Mouse (Mus musculus) gastrocnemius, adult 18-20 months (tissue): ENCODE results near the gene Aldh1l1. TPM values are rescaled to one million over a fixed set of nuclear protein-coding genes. Genes with fewer than 3 reads are reported as not detected.
A peak's percentile ranks its signal among the peaks of the same experiment; 100 is the strongest.

Experiments used
- DNase-seq: peaks from one replicate; pipeline ENCODE4 v3.0.0; 2021; ENCODE audit warnings: low spot score
- total RNA-seq, 2 experiments: library from RNA; stranded (reverse); gene quantifications; 2 replicates each; pipeline ENCODE4 v1.2.3; 2021

The Aldh1l1 gene
- total RNA-seq, 2 experiments from 2014 or later, result 3.5 to 4.2 TPM

DNA sequence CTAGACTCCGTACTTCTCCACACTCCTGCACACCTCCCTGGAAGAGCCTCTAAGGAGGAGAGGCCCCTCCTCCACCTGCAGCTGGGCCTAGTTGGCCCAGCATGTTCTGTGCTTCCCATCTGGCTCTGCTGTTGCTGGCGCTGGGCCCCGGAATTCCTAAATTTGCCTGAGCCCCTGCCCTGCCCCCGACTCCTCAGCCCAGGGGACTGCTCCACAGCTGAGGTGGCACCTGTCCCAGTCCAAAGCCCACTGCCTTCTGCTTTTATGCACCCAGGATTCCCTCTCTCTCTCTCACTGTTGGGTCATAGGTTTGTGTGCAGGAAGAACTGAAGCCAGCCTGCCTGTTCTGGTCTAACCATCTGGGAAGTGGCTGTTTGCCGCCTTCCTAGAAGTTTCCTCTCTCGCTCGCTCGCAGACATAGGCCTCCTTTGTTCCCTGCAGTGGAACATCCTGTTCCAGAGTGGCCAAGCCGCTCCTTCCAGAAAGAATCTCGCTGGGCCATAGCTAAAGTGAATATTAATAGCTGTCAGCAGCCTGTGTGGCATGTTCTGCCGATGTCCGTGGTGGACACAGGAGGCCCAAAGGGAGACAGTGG lies 15.2 kb upstream of the Aldh1l1 start:
- DNase-seq, result peak; percentile 86

DNA sequence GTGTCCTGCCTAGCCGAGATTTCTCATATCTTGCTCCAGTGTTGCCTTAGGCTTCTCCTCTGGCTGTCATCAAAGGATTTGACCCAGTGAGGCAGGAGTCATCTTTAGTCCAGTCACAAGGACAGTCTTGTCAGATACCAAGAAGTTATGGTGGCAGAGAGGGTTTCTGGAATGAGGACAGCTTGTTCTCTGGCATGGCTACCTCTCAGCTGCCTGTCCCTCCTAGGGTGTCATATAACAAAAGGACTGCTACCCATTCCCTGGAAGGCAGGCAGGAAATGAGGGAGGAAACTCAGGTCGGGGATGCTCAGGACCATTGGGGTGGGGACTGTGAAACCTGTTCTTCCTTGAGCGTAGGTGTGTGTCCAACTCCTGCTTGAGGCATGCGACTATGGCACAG lies 14.1 kb upstream of the Aldh1l1 start:
- peak; percentile 72 for DNase-seq

DNA sequence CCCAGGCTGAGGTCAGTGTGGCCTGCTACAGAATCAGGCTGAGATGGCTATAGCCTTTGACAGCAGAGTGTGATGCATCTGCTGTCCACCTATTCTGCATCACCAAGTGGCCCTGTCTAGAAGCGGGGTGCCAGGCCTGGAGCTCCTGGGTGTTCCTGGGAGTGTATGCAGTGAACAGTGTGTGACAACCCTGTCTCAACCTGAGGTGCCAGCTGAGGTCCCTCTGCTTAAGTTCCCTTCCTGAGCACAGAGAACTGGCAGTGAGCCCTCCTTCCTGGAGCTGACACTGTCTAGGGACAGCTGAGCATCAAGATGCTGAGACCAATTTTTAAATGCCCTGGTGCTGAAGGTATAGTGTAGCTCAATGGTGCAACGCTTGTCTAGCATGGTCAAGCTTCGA lies 13.5 kb upstream of the Aldh1l1 start:
- DNase-seq, result peak; percentile 69

DNA sequence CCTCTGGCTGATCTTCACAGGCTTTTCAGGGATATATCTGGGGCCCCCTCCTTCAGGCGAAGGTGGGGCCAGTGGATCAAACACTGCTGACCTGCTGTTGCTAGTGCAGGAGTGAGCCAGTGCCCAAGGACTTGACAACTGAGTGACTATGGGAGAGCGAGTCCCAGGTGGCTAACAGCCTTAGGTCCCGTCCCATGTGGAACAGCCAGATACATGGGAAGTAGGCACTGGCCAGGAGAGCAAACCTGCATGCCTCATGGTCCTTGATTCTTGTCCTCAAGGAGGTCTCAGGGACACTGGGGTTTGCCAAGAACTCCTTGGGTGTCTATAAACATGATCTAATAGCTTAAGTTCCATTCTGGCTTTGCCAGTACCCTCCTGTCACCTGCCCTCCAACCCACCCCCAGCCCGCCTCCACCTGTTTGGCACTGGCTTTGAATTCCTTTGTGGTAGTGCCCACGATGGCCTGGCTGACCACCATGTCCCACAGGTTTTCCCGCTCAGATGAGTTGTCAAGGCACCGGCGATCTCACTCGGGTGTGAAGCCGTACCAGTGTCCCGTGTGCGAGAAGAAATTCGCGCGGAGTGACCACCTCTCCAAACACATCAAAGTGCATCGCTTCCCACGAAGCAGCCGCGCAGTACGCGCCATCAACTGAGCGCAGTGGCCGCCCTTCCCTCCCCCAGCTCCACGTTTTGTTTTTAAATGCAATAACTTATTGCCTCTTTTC lies 12.4 kb upstream of the Aldh1l1 start:
- no peak for DNase-seq

DNA sequence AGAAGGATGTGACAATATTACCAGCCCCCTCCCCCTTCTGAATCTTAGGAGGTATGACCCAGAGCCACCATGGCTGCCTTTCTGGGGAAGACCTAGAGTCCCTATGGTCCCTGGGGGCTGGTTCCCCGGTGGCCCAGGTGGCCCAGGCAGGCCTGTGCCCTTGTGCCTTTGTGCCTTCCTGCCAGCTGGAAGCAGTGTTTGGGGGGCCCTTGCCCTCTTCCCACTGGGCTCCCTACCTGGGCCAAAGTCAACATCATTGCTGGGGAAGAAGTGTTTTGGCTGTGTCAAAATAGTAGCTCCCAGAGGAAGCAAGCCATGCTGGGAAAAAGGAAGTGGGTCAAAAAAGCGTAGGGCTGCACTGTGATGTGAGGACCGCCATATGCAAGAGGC lies 11.9 kb upstream of the Aldh1l1 start:
- no peak for DNase-seq

DNA sequence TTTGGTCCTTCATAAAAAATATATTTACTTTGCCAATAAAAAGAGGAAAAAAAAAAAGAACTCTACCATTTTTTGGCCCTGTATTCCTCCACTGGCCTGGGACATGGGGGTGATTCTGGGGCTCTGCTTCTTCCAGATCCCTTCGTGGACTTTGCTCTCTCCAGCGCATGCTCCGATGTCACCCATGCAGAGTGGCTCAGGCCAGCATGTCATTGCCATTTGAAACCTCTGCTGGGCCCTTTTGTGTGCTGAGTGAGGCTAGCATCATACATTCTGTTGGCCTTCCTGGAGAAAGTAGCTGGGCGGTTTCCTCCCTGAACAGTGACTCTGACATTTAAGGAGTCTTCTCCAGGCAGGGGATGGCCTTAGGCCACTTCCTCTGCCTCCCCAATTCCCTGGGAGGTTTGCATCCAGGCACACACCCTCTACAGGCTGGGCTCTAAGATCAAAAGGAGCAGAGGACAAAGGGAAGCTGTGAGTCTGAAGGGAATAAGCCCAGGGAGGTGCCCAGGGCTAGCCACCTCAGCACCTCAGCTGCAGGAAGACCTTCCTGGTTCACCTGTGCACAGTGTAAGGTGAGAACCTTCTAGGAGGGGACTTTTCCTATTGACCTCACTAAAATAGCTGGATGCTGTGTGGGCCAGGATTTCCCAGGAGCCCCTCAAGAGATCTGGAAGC lies 10.9 kb upstream of the Aldh1l1 start:
- DNase-seq, result no peak

DNA sequence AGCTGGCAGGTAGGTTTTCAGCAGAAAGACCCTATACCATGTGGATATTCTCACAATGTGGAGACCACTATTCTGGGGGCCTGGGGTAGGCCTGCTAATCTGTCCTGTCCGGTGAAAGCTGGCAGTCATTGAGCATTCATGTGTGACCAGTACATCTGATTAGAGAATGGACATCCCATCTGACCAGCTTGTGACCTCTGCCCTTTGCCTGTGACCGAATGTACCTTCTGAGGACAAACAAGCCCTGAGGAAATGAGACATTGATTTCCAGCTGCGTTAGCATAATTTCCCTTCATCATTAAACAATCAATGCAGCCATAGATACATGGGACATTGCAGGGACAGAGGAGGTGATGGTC lies 10.4 kb upstream of the Aldh1l1 start:
- DNase-seq, result no peak

DNA sequence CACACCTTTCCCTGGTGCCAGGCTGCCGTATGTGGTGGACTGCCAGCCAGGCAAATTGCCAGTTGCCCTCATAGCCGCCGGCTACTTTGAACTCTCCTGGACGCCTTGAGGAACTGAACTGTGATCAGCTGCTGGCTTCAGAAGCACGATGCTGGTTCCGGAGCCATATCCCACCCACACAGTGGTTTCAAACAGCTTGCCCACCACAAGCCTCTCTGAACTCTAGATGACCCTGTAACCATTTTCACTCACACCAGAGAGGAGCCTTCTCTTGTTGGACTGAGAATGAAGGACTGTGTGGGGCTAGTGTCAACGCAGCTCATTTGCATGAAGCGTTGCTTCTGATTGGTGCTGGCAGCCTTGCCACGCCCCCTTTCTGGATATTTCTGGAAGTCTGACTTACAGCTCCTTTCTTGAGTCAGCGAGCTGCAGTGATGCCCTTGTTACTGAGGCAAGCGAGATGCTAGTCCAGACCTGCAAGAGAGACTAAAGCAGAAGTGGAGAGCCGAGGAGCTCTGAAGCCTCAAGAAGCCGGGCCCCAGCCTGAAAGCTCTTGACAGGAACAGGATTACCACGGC lies 9.2 kb upstream of the Aldh1l1 start:
- peak; percentile 82 for DNase-seq

DNA sequence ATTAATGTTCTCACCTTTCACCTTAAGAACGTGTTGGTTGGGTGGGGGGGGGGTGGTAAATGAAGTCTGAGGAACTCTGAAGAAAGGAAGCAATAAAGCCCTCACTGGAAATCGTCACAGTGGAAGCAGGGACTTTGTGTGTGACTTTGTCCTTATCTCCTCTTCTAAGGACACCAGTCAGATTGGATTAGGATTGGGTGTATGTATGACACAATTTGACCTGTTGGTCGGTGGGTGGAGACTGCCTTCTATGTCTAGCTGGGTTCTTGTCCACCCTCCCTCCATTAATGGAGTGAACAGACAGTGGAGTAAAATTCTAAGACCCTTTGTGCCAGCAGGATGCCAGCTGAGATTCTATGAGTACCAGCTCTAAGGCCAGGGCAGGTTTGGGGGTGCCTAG lies 2.0 kb upstream of the Aldh1l1 start:
- no peak for DNase-seq

DNA sequence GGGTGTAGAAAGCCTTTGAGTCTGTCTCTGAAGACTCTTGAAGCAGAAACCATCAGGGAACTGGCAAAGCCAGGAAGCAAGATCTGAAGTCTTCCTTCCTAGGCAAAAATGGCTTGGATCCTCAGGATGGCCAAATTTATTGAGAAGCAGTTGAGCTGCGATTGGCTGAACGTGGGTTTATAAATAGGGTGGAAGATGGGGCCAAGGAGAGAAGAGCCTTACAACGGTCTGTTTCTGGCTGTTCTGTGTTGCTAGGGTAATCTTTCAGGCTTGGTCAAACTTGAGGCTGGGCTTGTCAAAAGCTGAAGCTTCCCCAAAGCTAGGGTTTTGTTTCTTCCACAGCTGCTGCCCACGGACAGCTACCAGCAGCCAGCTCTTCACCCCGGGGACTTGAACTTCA lies 1.4 kb upstream of the Aldh1l1 start:
- no peak for DNase-seq

DNA sequence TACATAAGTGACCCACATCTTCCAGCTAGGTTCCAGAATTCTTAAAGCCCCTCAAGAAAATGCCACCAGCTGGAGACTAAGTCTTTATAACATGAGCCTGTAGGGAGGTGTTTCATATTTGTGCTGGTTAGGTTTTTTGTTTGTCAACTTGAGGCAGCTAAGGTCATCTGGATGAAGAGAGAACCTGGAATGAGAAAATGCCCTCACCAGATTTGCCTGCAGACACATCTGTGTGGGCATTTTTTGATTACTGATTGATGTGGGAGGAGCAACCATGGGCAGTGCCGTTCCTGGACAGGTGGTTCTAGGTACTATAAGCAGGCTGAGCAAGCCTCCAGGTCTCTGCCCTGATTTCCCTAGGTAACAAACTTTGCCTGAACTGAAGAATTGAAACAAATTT lies 1.3 kb downstream of the Aldh1l1 start:
- no peak for DNase-seq

DNA sequence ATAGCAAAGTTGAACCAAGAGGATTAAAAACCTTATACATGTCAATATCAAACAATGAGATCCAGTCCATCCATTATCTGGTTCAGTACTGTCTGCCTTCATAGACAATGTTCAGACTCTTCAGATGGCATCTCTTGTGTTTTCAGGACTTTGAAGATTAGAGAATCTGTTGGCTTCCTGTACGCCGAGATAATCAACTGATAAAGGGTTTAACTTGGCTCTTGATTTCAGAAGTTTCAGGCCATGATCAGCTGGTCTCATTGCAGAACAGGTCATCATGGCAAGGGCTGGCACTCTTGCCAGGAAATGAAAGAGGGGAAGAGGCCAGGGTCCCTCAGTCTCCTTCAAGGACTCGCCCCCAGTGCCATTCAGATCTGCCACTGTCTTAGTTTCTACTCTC lies 3.3 kb downstream of the Aldh1l1 start:
- DNase-seq, result no peak

DNA sequence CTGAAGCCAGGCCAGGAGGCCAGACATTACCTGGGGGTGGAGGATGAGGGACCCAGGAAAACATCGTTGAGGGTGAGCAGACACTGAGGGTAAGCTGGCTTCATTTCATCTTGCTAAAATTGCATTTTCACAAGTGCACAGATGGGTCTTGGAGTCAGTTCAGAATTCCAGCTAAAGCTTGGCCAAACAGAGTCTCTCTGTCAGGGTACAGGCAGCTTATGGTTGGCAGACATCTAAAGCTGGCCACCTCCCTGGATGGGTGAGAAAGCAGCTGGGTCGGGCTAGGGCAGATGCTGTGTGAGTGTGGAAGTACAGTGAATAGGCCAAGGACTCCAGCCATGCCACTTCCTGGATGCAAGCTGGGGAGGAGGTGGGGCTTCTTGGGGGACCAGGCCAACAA lies 4.7 kb downstream of the Aldh1l1 start:
- no peak for DNase-seq

DNA sequence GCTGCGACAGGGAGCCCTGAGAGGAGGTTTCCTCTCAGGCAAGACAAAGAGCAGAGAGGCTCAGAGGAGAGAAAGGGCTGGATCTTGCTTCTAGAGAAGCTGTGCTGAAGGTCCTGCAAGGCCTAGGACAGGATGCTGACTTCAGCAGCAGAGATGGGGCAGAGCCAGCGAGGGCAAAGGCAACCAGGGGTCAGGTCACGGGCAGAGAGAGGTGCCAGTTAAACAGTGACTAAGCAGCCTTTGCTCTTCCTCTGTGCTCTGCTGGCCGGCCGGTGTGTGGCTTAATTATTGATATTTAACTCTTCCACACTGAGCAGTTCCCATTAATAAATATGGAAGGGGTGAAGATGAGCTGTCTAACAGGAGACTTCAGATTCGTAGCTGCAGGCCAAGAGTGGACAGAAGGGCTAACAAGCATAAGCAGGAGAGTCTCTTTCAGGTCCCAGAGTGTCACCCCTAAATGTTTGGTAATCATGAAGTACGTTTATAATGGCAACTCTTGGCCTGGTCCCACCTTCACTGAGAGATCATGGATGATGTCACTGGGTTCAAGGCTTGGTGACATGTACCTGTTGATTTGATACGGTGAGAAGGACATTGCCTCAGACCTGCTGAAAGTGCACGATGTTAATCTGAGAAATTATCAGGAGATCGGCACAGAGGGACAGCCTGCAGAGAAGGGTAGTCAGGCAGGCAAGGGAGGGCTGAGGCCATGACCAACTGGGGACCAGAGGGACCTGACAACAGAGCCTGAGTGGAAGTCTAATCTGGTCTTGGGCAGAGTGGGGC lies 5.9 kb downstream of the Aldh1l1 start:
- DNase-seq, result no peak

DNA sequence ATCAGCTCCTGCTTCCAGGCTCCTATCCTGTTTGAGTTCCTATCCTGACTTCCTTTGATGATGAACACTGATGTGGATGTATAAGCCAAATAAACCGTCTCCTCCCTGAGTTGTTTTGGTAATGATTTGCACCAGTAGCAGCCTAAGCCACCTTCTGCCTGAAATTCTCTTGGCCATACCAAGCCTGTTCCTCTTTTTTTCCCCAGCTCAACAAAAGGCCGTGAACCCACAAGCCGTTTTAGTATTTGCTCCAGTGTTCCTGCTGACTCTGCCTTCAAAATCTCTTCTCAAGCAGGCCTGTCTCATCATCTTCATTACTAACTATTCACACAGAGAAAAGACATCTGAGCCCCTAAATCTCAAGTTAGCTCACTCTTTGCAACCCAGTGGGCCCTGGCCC lies 7.9 kb downstream of the Aldh1l1 start:
- no peak for DNase-seq

DNA sequence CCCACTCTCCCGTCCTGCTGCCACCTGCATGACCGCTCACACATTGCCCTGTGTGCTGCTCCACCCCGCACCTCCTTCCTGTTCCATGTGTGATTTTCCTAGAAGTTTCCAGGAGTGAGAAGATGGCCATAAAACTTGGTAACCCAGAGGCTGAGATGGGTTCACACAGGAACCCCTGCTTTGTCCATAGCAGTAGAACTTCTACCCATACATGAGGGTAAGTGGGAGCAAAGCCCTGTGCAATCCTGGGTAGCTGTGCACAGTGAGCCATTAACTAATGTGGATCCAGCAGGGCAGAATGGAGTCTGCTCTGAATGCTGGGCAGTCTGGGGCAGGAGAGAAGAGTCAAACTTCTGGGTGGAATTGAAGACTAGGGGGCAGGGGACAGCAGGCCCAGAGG lies 8.3 kb downstream of the Aldh1l1 start:
- no peak for DNase-seq

DNA sequence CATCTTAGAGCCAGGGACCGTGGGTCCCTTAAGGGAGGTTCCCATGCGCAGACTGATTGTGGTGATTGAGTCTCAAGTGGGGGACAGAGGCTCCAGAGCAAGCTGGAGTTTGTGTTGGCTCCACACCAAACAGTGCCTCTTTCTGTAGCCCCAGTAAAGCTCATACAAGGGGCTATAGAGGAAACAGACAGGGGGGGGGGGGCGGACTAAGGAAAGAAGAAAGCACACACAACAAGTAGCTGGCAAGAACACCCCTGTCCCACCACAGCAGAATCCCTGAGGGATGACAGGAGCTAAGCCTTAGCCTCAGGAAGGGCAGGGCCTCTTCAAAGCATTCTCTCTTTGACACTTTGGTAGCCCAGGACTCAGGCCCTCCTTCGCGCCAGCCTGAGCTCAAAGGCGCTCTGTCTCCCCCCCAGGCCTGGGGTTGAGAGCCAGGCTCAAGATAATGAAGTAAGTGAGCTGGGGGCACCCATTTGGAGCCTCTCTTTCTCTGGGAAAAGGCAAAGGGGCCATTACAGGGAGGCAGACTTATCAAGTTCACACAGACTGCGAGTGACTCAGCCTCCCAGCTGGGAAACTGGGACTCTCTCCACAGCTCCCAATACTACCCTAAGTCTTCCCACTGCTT lies 9.2 kb downstream of the Aldh1l1 start:
- no peak for DNase-seq

DNA sequence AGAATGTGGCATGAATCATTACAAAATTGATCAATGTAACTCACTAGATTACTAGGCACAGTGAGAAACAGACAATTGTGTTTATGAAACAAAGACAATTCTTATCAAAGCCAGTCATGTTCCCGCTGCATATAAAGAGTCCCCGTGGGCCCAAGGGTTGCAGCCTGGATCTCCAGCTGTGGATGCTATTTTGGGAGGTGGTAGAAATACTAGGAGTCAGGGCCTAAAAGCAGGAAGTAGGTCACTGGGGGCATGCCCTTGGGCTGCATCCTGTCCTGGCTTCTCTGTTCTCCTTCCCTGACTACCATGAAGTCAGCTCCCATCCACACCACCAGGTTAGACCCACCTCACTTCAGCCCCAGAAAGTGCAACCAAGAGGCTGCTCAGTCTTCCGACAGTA lies 10.0 kb downstream of the Aldh1l1 start:
- DNase-seq, result peak; percentile 56

DNA sequence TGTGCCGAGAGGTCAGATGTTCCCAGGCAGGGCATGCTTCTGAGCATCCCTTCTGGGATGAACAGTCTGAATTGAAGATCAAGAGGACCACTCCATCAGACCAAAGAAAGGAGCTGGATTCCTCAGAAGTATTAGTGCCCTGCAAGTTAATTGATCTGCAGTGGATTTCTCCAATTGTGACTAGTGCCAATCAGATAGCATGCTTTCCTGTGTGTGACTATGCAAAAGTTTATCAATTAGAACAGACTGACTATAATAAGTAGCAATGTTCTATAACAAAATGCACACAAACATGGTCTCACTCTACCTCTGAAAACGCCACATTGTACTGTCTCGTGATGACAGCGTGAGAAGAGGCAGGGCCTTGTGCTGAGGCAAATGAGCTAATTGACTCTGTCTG lies 13.3 kb downstream of the Aldh1l1 start:
- DNase-seq, result no peak

DNA sequence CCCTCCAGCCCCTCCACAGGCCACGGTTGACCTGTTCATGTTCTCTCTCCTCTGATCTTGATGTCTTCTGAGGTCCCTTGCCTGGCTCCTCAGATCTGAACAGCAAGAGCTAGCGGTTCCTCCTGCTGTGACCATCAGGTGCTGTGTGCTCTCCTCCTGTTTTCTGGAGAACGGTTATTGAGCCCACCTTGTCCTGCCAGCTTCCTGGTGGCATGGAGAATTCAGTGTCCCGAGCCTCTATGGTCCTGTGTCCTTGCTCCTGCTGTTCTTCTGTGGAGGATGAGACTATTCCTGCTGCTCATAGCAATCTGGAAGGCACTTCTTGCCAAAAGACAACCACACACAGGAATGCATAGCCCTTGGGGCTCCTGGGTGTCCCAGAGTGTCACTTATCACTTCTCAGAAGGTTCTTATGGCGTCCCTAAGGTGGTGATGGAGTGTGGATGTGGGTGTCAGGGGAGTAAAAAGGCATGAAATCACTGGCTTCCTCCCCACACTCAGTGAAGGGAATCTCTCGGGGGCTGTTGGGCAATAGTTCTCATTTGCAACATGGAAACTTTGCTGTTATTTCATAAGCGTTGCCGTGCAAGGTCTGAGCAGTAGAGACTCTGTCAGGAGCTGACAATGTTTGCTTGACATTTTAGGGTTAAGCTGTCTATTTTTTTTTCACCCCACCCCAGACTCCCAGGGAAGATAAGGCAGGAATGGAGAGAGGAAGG lies 15.2 kb downstream of the Aldh1l1 start:
- peak; percentile 50 for DNase-seq

DNA sequence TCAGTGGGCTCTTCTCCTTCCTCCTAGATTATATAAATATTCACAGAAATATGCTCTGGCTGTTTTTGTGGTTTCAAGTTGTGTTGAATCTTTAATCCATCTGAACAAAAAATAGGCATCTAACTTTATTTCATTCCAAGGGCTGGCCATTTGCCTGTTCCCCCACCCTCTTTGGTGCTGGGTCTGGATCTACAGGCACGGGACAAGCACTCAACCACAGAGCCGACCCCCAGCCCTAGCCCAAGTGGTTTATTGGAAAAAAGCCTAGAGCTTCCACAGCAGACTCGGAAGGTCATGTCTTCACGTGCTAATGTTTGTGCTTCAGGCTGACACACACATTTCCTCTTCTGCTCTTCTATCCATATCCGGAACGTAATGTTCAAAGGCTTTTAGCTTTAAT lies 19.7 kb downstream of the Aldh1l1 start:
- DNase-seq, result no peak
